In the genomic region with DNA sequence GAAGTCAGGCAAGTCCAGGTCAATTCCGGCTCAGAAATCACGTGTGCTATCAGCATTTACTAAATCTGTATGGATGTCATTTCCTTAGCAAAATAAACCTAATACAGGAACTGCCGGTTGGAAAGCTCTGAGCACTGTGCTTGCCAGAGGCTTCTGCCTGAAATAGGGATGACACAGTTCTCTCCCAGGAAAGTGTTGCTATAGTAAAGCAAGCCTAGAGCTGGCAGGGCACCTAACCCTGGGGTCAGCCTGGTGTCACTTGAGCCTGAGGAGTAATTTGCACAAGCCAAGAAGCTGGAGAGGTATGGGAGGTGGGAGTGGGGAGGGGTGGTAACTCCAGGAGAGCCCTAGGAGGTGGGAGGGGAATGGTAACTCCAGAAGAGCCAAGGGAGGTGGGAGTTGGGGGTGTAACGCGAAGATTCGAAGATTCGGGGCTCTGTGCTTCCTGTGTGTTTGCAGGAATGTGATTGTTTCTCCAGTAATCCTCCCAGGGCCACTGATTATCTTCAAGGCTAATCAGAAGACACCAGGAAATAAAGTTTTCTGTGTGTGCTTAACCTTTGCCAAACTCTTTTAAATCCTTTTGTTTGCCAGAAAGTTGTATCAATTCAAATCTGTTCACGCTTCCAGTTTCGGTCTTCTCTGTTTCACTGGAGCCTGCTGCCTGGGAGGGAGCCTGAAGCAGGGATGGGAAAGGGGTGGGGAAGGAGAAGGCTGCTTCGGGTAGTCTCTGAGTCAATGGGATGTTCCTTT, we compare ENCODE assay signal across 7 mouse cellular contexts.
DNase-seq lines count a peak whose midpoint lies in the region; ATAC-seq and TF ChIP-seq lines count a peak whose summit lies in the region.

No protein-coding gene starts in this region.

- peak; percentile 27 to 29 for DNase-seq in left cerebral cortex, postnatal 10 days (ENCODE audit: extremely low spot score in 1 of 2, low spot score in 2 of 2)
- no peak for DNase-seq in left cerebral cortex, adult 8-10 months (ENCODE audit: low spot score in 2 of 2)
- DNase-seq in embryo, embryonic 10.5 days (ENCODE audit: low spot score): peak; percentile 45
- peak; percentile 25 for DNase-seq in gastrocnemius, postnatal 10 days
- DNase-seq in limb, embryonic 14.5 days (ENCODE audit: low spot score): no peak
- DNase-seq in cerebellum, postnatal 10 days: no peak
- DNase-seq in left cerebral cortex, adult 11 months (ENCODE audit: low spot score): no peak

- H3K36me3 ChIP-seq in limb, embryonic 14.5 days (ENCODE audit: control insufficient read depth, insufficient read depth, low read length): no peaks in the 10 kb centered on the region

- H3K4me3 ChIP-seq in limb, embryonic 14.5 days (replicated peaks; ENCODE audit: low read length): no peak overlapping the region

- no peaks in the 10 kb centered on the region for H3K9me3 ChIP-seq in limb, embryonic 14.5 days (ENCODE audit: control insufficient read depth, low read length)

- H3K4me2 ChIP-seq in limb, embryonic 14.5 days (replicated peaks; ENCODE audit: low read depth, low read length, severe bottlenecking): peak overlapping the region; percentile 17; the same call in 1 of the 2 replicates

- no peaks in the 10 kb centered on the region for H3K27me3 ChIP-seq in limb, embryonic 14.5 days (ENCODE audit: control insufficient read depth, insufficient read depth, low read length)

- H3K4me1 ChIP-seq in limb, embryonic 14.5 days (ENCODE audit: control insufficient read depth, insufficient read depth, low read length): peaks cover 15% of the 10 kb centered on the region

- TF ChIP-seq POLR2A in limb, embryonic 14.5 days (IDR thresholded peaks at IDR 0.05; ENCODE audit: borderline replicate concordance, extremely low read depth, insufficient read depth, insufficient read length): no peak

- intact Hi-C loops in left cerebral cortex, postnatal 10 days (cut with DNase I): no loop called here

- no peak for ATAC-seq in limb, embryonic 14.5 days (ENCODE audit: low FRiP score, low read depth)

- H3K27ac ChIP-seq in limb, embryonic 14.5 days (replicated peaks; ENCODE audit: low read depth, low read length): no peak overlapping the region

- 19% methylated on average over 10 of the region's 10 CpGs for WGBS in limb, embryonic 14.5 days

- no peak overlapping the region for H3K9ac ChIP-seq in limb, embryonic 14.5 days (ENCODE audit: low read depth, low read length, severe bottlenecking)

Comparison
In these comparisons a context has a peak if more than half of its experiments do, and no peak if none do; other contexts are left out.
1. DNase-seq: peak in left cerebral cortex, postnatal 10 days (2 of 2), embryo, embryonic 10.5 days (single experiment) and gastrocnemius, postnatal 10 days (single experiment); none in left cerebral cortex, adult 8-10 months (0 of 2), limb, embryonic 14.5 days (single experiment), cerebellum, postnatal 10 days (0 of 2) and left cerebral cortex, adult 11 months (single experiment).